Mouse (Mus musculus) adrenal gland, postnatal 14 days (tissue): ENCODE data around the gene Evl. TPM values are rescaled to one million over a fixed set of nuclear protein-coding genes. Genes with fewer than 3 reads are reported as not detected.
"Not testable (repeated sequence)": the region's sequence is repeated elsewhere in the genome, so short reads cannot be mapped to it uniquely, and the experiment has no call there.

Experiments
- DNase-seq: peaks from one replicate; pipeline ENCODE4 v3.0.0; 2021; ENCODE audit warnings: mixed read lengths
- long read RNA-seq, 2 experiments: library from polyadenylated mRNA; stranded (forward); transcript quantifications; one replicate each; pipeline ENCODE4 v2.0.0; 2021
- total RNA-seq: library from RNA; stranded (reverse); gene quantifications from 2 replicates; pipeline ENCODE4 v1.2.3, GENCODE M21; 2021

The Evl gene
- total RNA-seq: 67.3 and 107 TPM in 2 replicates
- long read RNA-seq, experiment 1, transcript Evl-202 (13 exons, 2,121 nt): major isoform, 17 of 44 reads
- long read RNA-seq, experiment 1, transcript Evl-201 (14 exons, 2,180 nt): minor isoform, 15 of 44 reads
- long read RNA-seq, experiment 1, partial matches to known transcripts: 5 of 44 reads
- long read RNA-seq, experiment 1, other reads (novel, unspliced or antisense): 6 of 44 reads
- long read RNA-seq, experiment 2, partial matches to known transcripts: 5 of 17 reads
- long read RNA-seq, experiment 2, other reads (novel, unspliced or antisense): 4 of 17 reads

GRCm38 (mm10) chr12:108554120-108554841 is at the start of gene Evl:
Evl (plus strand) TSS chr12:108554720.
- DNase-seq: peak; percentile 94

GRCm38 (mm10) chr12:108505846-108506245 is 48.7 kb upstream of the Evl start:
- no peak for DNase-seq

- not testable (repeated sequence) for DNase-seq
Observed at GRCm38 (mm10) chr12:108507046-108507445, 47.5 kb upstream of the Evl start.

GRCm38 (mm10) chr12:108510571-108510970 is 43.9 kb upstream of the Evl start:
- no peak for DNase-seq

- DNase-seq: no peak
Observed at GRCm38 (mm10) chr12:108511009-108511408, 43.5 kb upstream of the Evl start.

- no peak for DNase-seq
Observed at GRCm38 (mm10) chr12:108515464-108515863, 39.1 kb upstream of the Evl start.

GRCm38 (mm10) chr12:108519374-108519773 is 35.1 kb upstream of the Evl start:
- no peak for DNase-seq

- DNase-seq: peak; percentile 55
Observed at GRCm38 (mm10) chr12:108529214-108529613, 25.3 kb upstream of the Evl start.

GRCm38 (mm10) chr12:108534484-108534883 is 20.0 kb upstream of the Evl start:
- no peak for DNase-seq

- DNase-seq: peak; percentile 38
Observed at GRCm38 (mm10) chr12:108536461-108536860, 18.1 kb upstream of the Evl start.

- DNase-seq: peak; percentile 67
Observed at GRCm38 (mm10) chr12:108541088-108541487, 13.4 kb upstream of the Evl start.

GRCm38 (mm10) chr12:108546508-108547153 is 7.9 kb upstream of the Evl start:
- peak; percentile 60 for DNase-seq

- DNase-seq: peak; percentile 37
Observed at GRCm38 (mm10) chr12:108547251-108547875, 7.2 kb upstream of the Evl start.

- no peak for DNase-seq
Observed at GRCm38 (mm10) chr12:108551731-108552130, 2.8 kb upstream of the Evl start.

GRCm38 (mm10) chr12:108553079-108553478 is 1.4 kb upstream of the Evl start:
- no peak for DNase-seq

- DNase-seq: peak; percentile 53
Observed at GRCm38 (mm10) chr12:108554861-108555556, 489 bp downstream of the Evl start.

GRCm38 (mm10) chr12:108558194-108558593 is 3.7 kb downstream of the Evl start:
- DNase-seq: no peak

GRCm38 (mm10) chr12:108563238-108563637 is 8.7 kb downstream of the Evl start:
- DNase-seq: peak; percentile 24

GRCm38 (mm10) chr12:108564910-108565506 is 10.5 kb downstream of the Evl start:
- DNase-seq: no peak

- DNase-seq: peak; percentile 17
Observed at GRCm38 (mm10) chr12:108579156-108579871, 24.8 kb downstream of the Evl start.

- peak; percentile 34 for DNase-seq
Observed at GRCm38 (mm10) chr12:108583775-108584174, 29.3 kb downstream of the Evl start.
